Mouse (Mus musculus): Measurements from ENCODE around the gene Slc27a3. TPM values are rescaled to one million over a fixed set of nuclear protein-coding genes. Genes with fewer than 3 reads are reported as not detected.

Slc27a3 gene
- total RNA-seq, 2 experiments from 2014 or later: 13.7 to 17.1 TPM

- DNase-seq (ENCODE audit: extremely low spot score in 1 of 2, low spot score in 1 of 2): no peak
Observed at GRCm38 (mm10) chr3:90392661-90393060, 2.9 kb upstream of the Slc27a3 start.

DNA sequence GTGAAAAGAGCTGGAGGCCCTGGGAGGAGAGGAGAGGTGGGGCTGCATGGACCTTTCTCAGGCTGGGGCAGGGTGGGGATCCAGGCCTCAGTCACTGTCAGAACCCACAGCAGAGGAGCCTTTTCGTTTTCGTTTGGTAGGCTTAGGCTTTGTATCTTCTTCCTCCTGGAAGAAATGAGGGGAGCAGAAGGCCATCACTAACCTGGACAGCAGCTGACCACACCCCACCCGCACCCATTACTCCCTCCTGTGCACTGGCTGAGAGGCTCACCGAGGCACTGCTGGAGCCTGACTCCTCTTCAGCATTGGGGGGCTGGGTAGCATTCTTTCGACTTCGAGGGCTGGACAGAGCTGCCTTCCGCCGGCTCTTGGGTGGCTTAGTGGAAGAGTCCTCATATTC, 2.2 kb upstream of the Slc27a3 start:
- DNase-seq (ENCODE audit: extremely low spot score in 1 of 2, low spot score in 1 of 2): no peak

- DNase-seq (ENCODE audit: extremely low spot score in 1 of 2, low spot score in 1 of 2): no peak
Observed at GRCm38 (mm10) chr3:90391004-90391403, 1.3 kb upstream of the Slc27a3 start.

DNA sequence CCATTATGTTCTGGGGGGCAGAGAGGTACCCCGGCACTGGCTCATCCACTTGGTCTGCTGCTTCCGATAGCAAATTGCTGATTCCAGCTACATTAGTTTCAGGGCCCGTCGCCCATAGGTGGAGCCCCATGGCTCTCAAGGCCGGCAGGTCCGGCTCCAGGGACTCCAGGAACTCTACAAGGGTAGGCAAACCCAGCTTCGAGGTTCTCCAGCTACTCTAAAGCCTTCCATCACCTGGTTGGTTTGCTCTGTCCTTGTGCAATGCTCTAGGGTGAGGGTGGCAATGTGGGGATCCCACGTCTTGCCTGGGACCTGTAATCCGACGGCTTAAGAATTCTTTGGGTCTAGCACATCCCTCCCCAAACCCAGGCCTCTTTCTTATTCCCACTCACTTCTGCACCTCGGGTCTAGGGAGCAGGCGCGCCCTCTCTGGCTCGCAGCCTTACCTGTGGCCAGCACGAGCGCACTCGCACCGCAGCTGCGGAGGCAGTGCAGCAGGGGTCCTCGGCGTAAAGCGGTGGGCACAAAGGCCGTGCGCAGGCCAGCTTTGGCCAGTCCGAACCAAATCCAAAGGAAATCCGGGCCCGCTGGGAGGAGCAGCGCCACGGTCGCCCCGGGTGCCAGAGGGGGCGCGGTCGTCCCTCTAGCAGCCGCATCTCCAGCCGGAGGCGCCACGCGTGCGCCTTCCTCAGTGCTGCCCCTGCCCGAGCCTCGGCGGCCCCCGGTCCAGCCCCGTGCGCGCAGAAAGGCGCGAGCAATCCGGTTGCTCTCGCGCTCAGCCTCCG, 820 bp downstream of the Slc27a3 start:
- DNase-seq (ENCODE audit: extremely low spot score in 1 of 2, low spot score in 1 of 2): peak in 1 of 2 experiments; percentile 38

- no peak for DNase-seq (ENCODE audit: extremely low spot score in 1 of 2, low spot score in 1 of 2)
Observed at GRCm38 (mm10) chr3:90388192-90388591, 1.5 kb downstream of the Slc27a3 start.

GRCm38 (mm10) chr3:90387483-90387882, 2.3 kb downstream of the Slc27a3 start:
- DNase-seq (ENCODE audit: extremely low spot score in 1 of 2, low spot score in 1 of 2): peak; percentile 27 to 41

DNA sequence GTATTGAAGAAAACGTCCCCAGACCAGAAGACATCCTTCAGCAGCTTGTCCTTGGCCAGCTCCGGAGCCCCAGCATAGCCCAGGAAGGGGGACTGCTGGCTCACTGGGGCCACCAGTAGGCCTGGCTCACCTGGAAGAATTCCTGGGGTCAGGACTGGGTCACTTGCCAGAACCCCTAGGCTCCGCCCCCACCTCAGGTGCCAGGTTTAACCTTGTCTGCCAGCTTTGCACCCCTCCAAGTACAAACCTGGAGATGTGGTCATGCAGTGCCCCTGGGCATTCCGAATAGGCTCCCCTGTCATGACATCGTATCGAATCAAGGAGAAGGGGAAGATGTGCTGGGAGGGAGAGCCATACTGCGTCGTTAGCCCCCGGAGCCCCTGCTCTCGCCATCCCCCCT, 2.9 kb downstream of the Slc27a3 start:
- no peak for DNase-seq (ENCODE audit: extremely low spot score in 1 of 2, low spot score in 1 of 2)

- no peak for DNase-seq (ENCODE audit: extremely low spot score in 1 of 2, low spot score in 1 of 2)
Observed at GRCm38 (mm10) chr3:90384851-90385375, 4.8 kb downstream of the Slc27a3 start.

- DNase-seq (ENCODE audit: extremely low spot score in 1 of 2, low spot score in 1 of 2): no peak
Observed at GRCm38 (mm10) chr3:90383690-90384089, 6.0 kb downstream of the Slc27a3 start.

- DNase-seq (ENCODE audit: extremely low spot score in 1 of 2, low spot score in 1 of 2): no peak
Observed at GRCm38 (mm10) chr3:90381727-90382126, 8.0 kb downstream of the Slc27a3 start.

- DNase-seq (ENCODE audit: extremely low spot score in 1 of 2, low spot score in 1 of 2): no peak
Observed at GRCm38 (mm10) chr3:90378496-90378895, 11.2 kb downstream of the Slc27a3 start.

DNA sequence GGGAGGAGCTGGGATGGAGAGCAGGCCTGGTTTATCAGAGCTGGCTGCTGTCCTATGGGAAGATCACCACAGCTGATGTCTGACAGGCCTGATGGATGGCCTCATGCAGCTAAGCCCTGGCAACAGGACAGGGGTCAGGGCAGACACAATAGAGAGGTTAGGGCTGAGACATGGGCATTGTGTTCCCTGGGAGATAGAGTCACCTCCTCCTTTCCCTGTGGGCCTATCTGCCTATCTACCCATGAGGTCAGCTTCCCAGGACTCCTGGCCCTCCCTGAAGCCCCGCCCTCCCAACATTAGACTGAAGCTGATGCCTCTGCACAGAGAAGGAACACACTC, 13.5 kb downstream of the Slc27a3 start:
- no peak for DNase-seq (ENCODE audit: extremely low spot score in 1 of 2, low spot score in 1 of 2)

- no peak for DNase-seq (ENCODE audit: extremely low spot score in 1 of 2, low spot score in 1 of 2)
Observed at GRCm38 (mm10) chr3:90375562-90376246, 14.0 kb downstream of the Slc27a3 start.

GRCm38 (mm10) chr3:90374368-90374767, 15.4 kb downstream of the Slc27a3 start:
- no peak for DNase-seq (ENCODE audit: extremely low spot score in 1 of 2, low spot score in 1 of 2)

GRCm38 (mm10) chr3:90373432-90374028, 16.2 kb downstream of the Slc27a3 start:
- DNase-seq (ENCODE audit: extremely low spot score in 1 of 2, low spot score in 1 of 2): peak; percentile 61 to 91

DNA sequence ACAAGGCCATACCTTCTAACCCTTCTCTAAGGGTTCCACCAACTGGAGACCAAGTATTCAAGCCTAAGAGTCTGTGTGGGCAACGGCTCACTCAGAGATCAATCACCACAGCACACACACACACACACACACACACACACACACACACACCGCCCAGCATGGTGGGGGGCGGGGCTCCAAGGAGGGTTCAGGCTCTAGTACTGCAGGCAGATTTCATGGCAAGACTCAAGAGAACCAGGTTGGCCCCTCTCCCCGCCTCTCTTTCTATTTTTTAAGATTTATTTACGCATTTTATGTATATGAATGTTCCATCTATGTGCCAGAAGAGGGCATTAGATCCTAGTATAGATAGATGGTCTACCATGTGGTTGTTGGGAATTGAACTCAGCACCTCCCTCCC, 16.9 kb downstream of the Slc27a3 start:
- DNase-seq (ENCODE audit: extremely low spot score in 1 of 2, low spot score in 1 of 2): no peak

DNA sequence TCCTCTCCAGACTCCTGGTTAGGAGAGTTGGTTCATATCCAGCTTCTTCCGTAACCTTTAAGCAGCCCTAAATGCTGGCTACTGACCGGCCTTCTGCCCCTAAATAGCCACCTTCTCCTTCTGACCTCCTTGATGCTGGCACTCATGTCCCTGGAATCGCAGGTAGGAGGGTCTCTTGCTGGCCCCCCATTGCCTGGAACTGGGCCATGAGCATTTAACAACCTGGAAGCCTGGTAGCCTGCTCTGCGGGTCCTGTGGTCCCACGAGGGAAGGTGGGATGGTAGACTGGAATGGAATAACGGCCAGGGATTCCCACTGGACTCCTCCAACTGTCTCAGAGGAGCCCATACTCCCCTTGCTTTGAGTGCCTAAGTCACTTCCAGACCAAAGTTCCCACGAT, 17.9 kb downstream of the Slc27a3 start:
- no peak for DNase-seq (ENCODE audit: extremely low spot score in 1 of 2, low spot score in 1 of 2)

- no peak for DNase-seq (ENCODE audit: extremely low spot score in 1 of 2, low spot score in 1 of 2)
Observed at GRCm38 (mm10) chr3:90369041-90369440, 20.7 kb downstream of the Slc27a3 start.

GRCm38 (mm10) chr3:90367001-90367632, 22.6 kb downstream of the Slc27a3 start:
- DNase-seq (ENCODE audit: extremely low spot score in 1 of 2, low spot score in 1 of 2): no peak

DNA sequence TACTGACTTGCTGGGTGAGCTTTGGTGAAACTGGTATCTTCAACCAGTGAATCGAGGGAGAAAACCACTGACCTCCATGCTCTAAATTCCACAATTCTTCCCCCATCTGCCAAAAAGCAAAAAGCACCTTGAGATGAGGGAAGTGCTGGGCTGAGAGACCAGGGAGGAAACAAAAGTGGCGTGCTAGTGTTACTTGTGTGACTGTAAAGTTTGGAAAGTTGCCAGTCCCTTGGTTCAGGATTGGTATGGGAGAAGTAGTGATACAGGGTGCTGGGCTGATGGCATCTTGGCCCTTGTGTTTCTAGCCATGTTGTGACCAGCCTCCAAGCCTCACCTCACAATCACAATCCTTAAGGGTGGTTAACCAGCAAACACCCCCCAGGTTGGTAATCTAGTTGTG, 27.4 kb downstream of the Slc27a3 start:
- no peak for DNase-seq (ENCODE audit: extremely low spot score in 1 of 2, low spot score in 1 of 2)

- no peak for DNase-seq (ENCODE audit: extremely low spot score in 1 of 2, low spot score in 1 of 2)
Observed at GRCm38 (mm10) chr3:90361476-90361875, 28.3 kb downstream of the Slc27a3 start.

All from layer of hippocampus, postnatal 25 days (tissue).